Mouse (Mus musculus) MEL (cell line): ENCODE data around the gene Upp2. TPM values are rescaled to one million over a fixed set of nuclear protein-coding genes. Genes with fewer than 3 reads are reported as not detected.

Experiments used
- DNase-seq: peaks from one replicate; pipeline ENCODE4 v3.0.0; 2011; ENCODE audit warnings: low read depth, low spot score
- H3K27ac ChIP-seq: 2 replicates; pipeline ENCODE4 v1.5.1; 2012; ENCODE audit warnings: low read depth, mild to moderate bottlenecking, control low read depth, low read length, moderate library complexity; ENCODE audit not compliant: control insufficient read depth
- H3K27me3 ChIP-seq, 2 experiments: fragments of 150-350 bp in 1 of 2; sonication (generic) in 1 of 2; 2 replicates each; pipeline ENCODE4 v1.6.1; 2012; ENCODE audit warnings: low read length in 2 of 2, mild to moderate bottlenecking in 2 of 2, improper control_type of control experiment in 1 of 2, moderate library complexity in 1 of 2; ENCODE audit not compliant: insufficient read depth in 2 of 2, control insufficient read depth in 1 of 2
- H3K36me3 ChIP-seq, 2 experiments: 2 replicates each; pipeline ENCODE4 v1.6.1; 2012 to 2014; ENCODE audit warnings: low read length in 2 of 2, improper control_type of control experiment in 1 of 2, inconsistent platforms in 1 of 2, mild to moderate bottlenecking in 1 of 2; ENCODE audit not compliant: insufficient read depth in 2 of 2, control insufficient read depth in 1 of 2
- H3K4me1 ChIP-seq, 2 experiments: fragments of 150-350 bp in 1 of 2; sonication (generic) in 1 of 2; 2 replicates each; pipeline ENCODE4 v1.6.1; 2012; ENCODE audit warnings: low read length in 2 of 2, improper control_type of control experiment in 1 of 2, mild to moderate bottlenecking in 1 of 2; ENCODE audit not compliant: insufficient read depth in 2 of 2, control insufficient read depth in 1 of 2
- H3K4me3 ChIP-seq, 2 experiments: fragments of 150-350 bp in 1 of 2; sonication (generic) in 1 of 2; 2 replicates each; pipeline ENCODE4 v1.5.1; 2012; ENCODE audit warnings: low read depth in 2 of 2, low read length in 2 of 2, mild to moderate bottlenecking in 2 of 2, moderate library complexity in 2 of 2, control low read depth in 1 of 2, improper control_type of control experiment in 1 of 2; ENCODE audit not compliant: control insufficient read depth in 1 of 2, insufficient read depth in 1 of 2
- H3K79me2 ChIP-seq: 2 replicates; pipeline ENCODE4 v1.6.1; 2012; ENCODE audit warnings: mild to moderate bottlenecking, low read length, moderate library complexity; ENCODE audit not compliant: control insufficient read depth, poor library complexity, insufficient read depth
- H3K9ac ChIP-seq: 2 replicates; pipeline ENCODE4 v1.6.1; 2012; ENCODE audit warnings: low read depth, mild to moderate bottlenecking, control low read depth, low read length, moderate library complexity; ENCODE audit not compliant: control insufficient read depth, poor library complexity, severe bottlenecking
- H3K9me3 ChIP-seq: fragments of 150-350 bp; sonication (generic); replicated peaks from 2 replicates; pipeline ENCODE4 v1.6.1; 2012; ENCODE audit warnings: mild to moderate bottlenecking, low read length, improper control_type of control experiment, moderate library complexity; ENCODE audit not compliant: insufficient read depth
- BHLHE40 ChIP-seq: IDR thresholded peaks from 2 replicates; pipeline ENCODE4 v1.6.1; 2012; ENCODE audit warnings: low read depth, mild to moderate bottlenecking, inconsistent platforms, low read length, improper control_type of control experiment, borderline replicate concordance
- CHD1 ChIP-seq: IDR thresholded peaks from 2 replicates; pipeline ENCODE4 v1.6.1; 2012; ENCODE audit warnings: low read depth, mild to moderate bottlenecking, inconsistent platforms, low read length, improper control_type of control experiment
- CTCF ChIP-seq, 3 experiments: IDR thresholded peaks in 2 of 3; conservative IDR thresholded peaks in 1 of 3; 2 replicates each; pipeline ENCODE4 v1.5.1; 2011 to 2012; ENCODE audit warnings: low read length in 3 of 3, low read depth in 2 of 3, mild to moderate bottlenecking in 2 of 3, improper control_type of control experiment in 1 of 3, inconsistent platforms in 1 of 3, mixed read lengths in 1 of 3, moderate library complexity in 1 of 3; ENCODE audit not compliant: control insufficient read depth in 1 of 3, insufficient read depth in 1 of 3, poor library complexity in 1 of 3, severe bottlenecking in 1 of 3
- E2F4 ChIP-seq: IDR thresholded peaks from 2 replicates; pipeline ENCODE4 v1.6.1; 2011; ENCODE audit warnings: low read depth, low read length, improper control_type of control experiment, borderline replicate concordance
- ELF1 ChIP-seq: IDR thresholded peaks from 2 replicates; pipeline ENCODE4 v1.6.1; 2014; ENCODE audit warnings: low read depth, mild to moderate bottlenecking, inconsistent platforms, low read length, improper control_type of control experiment, moderate library complexity
- GATA1 ChIP-seq: IDR thresholded peaks from 2 replicates; pipeline ENCODE4 v1.6.1; 2011; ENCODE audit warnings: low read depth, low read length, improper control_type of control experiment
- JUND ChIP-seq: IDR thresholded peaks from 2 replicates; pipeline ENCODE4 v1.6.1; 2011; ENCODE audit warnings: low read depth, mild to moderate bottlenecking, improper control_type of control experiment, low read length
- MAFK ChIP-seq: IDR thresholded peaks from 2 replicates; pipeline ENCODE4 v1.6.1; 2011; ENCODE audit warnings: low read depth, mild to moderate bottlenecking, low read length, improper control_type of control experiment, borderline replicate concordance
- MXI1 ChIP-seq: IDR thresholded peaks from 2 replicates; pipeline ENCODE4 v1.6.1; 2011; ENCODE audit warnings: mild to moderate bottlenecking, low read depth, low read length, improper control_type of control experiment
- MYC ChIP-seq: IDR thresholded peaks from 2 replicates; pipeline ENCODE4 v1.6.1; 2011; ENCODE audit warnings: low read depth, mild to moderate bottlenecking, low read length, improper control_type of control experiment, moderate library complexity
- NRF1 ChIP-seq: IDR thresholded peaks from 2 replicates; pipeline ENCODE4 v1.6.1; 2014; ENCODE audit warnings: low read depth, mild to moderate bottlenecking, inconsistent platforms, low read length, improper control_type of control experiment, moderate library complexity; ENCODE audit not compliant: poor library complexity, insufficient read depth, severe bottlenecking
- POLR2A ChIP-seq, 2 experiments: IDR thresholded peaks; 2 replicates each; pipeline ENCODE4 v1.6.1; 2011 to 2012; ENCODE audit warnings: low read length in 2 of 2, mild to moderate bottlenecking in 2 of 2, control low read depth in 1 of 2, improper control_type of control experiment in 1 of 2, low read depth in 1 of 2, moderate library complexity in 1 of 2; ENCODE audit not compliant: control insufficient read depth in 1 of 2, insufficient read depth in 1 of 2, poor library complexity in 1 of 2
- POLR2AphosphoS5 ChIP-seq: IDR thresholded peaks from 2 replicates; pipeline ENCODE4 v1.6.1; 2012; ENCODE audit warnings: low read depth, borderline replicate concordance, mild to moderate bottlenecking, inconsistent platforms, low read length, moderate library complexity, mixed read lengths
- RAD21 ChIP-seq: IDR thresholded peaks from 2 replicates; pipeline ENCODE4 v1.6.1; 2011; ENCODE audit warnings: mild to moderate bottlenecking, low read depth, low read length, improper control_type of control experiment
- RCOR1 ChIP-seq: IDR thresholded peaks from 2 replicates; pipeline ENCODE4 v1.6.1; 2012; ENCODE audit warnings: low read depth, mild to moderate bottlenecking, inconsistent platforms, low read length, improper control_type of control experiment
- SIN3A ChIP-seq: IDR thresholded peaks from 2 replicates; pipeline ENCODE4 v1.6.1; 2012; ENCODE audit warnings: low read length, improper control_type of control experiment, inconsistent platforms
- TAL1 ChIP-seq: IDR thresholded peaks from 2 replicates; pipeline ENCODE4 v1.6.1; 2012; ENCODE audit warnings: mild to moderate bottlenecking, inconsistent platforms, low read length, moderate library complexity, mixed read lengths
- USF1 ChIP-seq: IDR thresholded peaks from 2 replicates; pipeline ENCODE4 v1.6.1; 2014; ENCODE audit warnings: low read depth, mild to moderate bottlenecking, inconsistent platforms, low read length, improper control_type of control experiment, moderate library complexity
- USF2 ChIP-seq, 2 experiments: IDR thresholded peaks; 2 replicates each; pipeline ENCODE4 v1.6.1; 2011 to 2012; ENCODE audit warnings: improper control_type of control experiment in 2 of 2, low read length in 2 of 2, borderline replicate concordance in 1 of 2, inconsistent platforms in 1 of 2, low read depth in 1 of 2, mild to moderate bottlenecking in 1 of 2; ENCODE audit not compliant: insufficient read depth in 1 of 2
- ZC3H11A ChIP-seq: IDR thresholded peaks from 2 replicates; pipeline ENCODE4 v1.6.1; 2012; ENCODE audit warnings: low read depth, mild to moderate bottlenecking, inconsistent platforms, low read length, improper control_type of control experiment
- ZMIZ1 ChIP-seq: IDR thresholded peaks from 2 replicates; pipeline ENCODE4 v1.6.1; 2012; ENCODE audit warnings: low read depth, mild to moderate bottlenecking, inconsistent platforms, low read length, improper control_type of control experiment, moderate library complexity
- polyA plus RNA-seq, 2 experiments: library from polyadenylated mRNA; stranded (reverse) in 1 of 2; unstranded in 1 of 2; fragments of >175 nt in 1 of 2; fragments of >200 nt in 1 of 2; gene quantifications; 2 replicates each; pipeline versions ENCODE4 v1.2.1 to v1.2.4; 2012; ENCODE audit warnings: low replicate concordance in 2 of 2, low read depth in 1 of 2; ENCODE audit not compliant: insufficient read length in 2 of 2, insufficient read depth in 1 of 2, missing spikeins in 1 of 2
- total RNA-seq: library from RNA; depleted of rRNA; stranded (reverse); fragments of 300-350 nt; gene quantifications from 2 replicates; pipeline ENCODE4 v1.2.3, GENCODE M21; 2012

The Upp2 gene
- total and polyA plus RNA-seq, 3 experiments, result not detected

DNA sequence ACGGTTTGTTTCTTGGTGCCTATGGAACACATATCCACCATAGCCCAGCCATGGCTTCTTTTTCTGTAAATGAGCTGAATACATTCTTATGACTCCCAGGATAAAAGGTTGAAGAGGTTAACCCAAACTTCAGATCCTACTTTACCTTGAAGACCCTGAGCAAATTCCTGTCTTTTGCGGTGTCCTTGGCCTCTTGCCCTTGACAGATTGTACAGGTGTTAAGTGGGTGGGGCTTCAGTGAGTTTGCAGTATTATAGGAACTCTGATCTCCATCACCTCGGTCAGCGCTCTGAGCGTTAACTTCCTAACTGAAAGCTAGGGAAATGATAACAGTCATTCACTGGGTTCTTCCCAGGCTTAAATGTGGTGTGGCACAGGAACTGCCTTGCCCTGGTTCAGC lies 181.2 kb downstream of the Upp2 start:
- no peak for DNase-seq
- H3K4me3 ChIP-seq, result no peak overlapping the region
- no peaks in the 10 kb centered on the region for H3K79me2 ChIP-seq
- H3K36me3 ChIP-seq, result no peaks in the 10 kb centered on the region
- H3K27ac ChIP-seq, result no peak overlapping the region
- TF ChIP-seq BHLHE40 (no peak), TAL1 (no peak), POLR2A (IDR thresholded peaks at IDR 0.05; ENCODE audit: control insufficient read depth in 1 of 2, insufficient read depth in 1 of 2, low read depth in 1 of 2, low read length in 2 of 2, poor library complexity in 1 of 2) (no peak), POLR2AphosphoS5 (no peak), RCOR1 (no peak), JUND (no peak), GATA1 (no peak), NRF1 (no peak), E2F4 (no peak), MYC (no peak), ELF1 (no peak), ZMIZ1 (no peak), ZC3H11A (no peak)
- no peaks in the 10 kb centered on the region for H3K4me1 ChIP-seq
- H3K9me3 ChIP-seq, result no peaks in the 10 kb centered on the region
- H3K27me3 ChIP-seq, result no peaks in the 10 kb centered on the region
- no peak overlapping the region for H3K9ac ChIP-seq

DNA sequence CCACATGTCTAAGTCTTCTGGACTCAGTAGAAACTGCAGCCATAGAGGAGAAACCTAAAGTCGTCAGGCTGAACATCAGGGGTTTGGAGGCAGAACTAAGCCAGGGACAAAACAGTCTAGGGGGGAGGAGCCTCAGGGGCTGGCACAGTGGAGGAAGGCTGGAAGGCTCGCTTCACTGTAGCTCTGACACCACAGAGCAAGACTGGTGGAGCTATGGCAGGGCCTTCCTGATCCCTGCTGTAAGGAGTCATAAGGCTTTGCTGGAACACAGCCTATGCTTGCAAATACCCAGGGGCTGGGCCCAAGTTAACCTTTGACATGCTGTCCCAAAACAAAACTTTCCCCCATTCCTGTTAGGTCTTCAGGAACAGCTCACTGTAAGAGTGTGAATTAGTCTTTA lies 185.8 kb downstream of the Upp2 start:
- TF ChIP-seq SIN3A (no peak), MXI1 (no peak), USF2 (IDR thresholded peaks at IDR 0.05; ENCODE audit: borderline replicate concordance in 1 of 2, insufficient read depth in 1 of 2, low read depth in 1 of 2, low read length in 2 of 2) (no peak), POLR2A (IDR thresholded peaks at IDR 0.05; ENCODE audit: control insufficient read depth in 1 of 2, insufficient read depth in 1 of 2, low read depth in 1 of 2, low read length in 2 of 2, poor library complexity in 1 of 2) (no peak), RAD21 (no peak), CTCF (IDR thresholded peaks at IDR 0.05 in 2 of 3, conservative IDR thresholded peaks at IDR 0.05 in 1 of 3; ENCODE audit: control insufficient read depth in 1 of 3, insufficient read depth in 1 of 3, low read depth in 2 of 3, low read length in 3 of 3, poor library complexity in 1 of 3, severe bottlenecking in 1 of 3) (no peak), CHD1 (no peak), USF1 (no peak), MAFK (no peak)
- H3K36me3 ChIP-seq, result no peaks in the 10 kb centered on the region
- DNase-seq, result no peak

More for the DNA sequence above, 185.8 kb downstream of the Upp2 start:
- no peaks in the 10 kb centered on the region for H3K4me1 ChIP-seq
- H3K79me2 ChIP-seq, result no peaks in the 10 kb centered on the region
- H3K27me3 ChIP-seq, result no peaks in the 10 kb centered on the region
- H3K4me3 ChIP-seq, result no peak overlapping the region
- H3K27ac ChIP-seq, result no peak overlapping the region
- H3K9ac ChIP-seq, result no peak overlapping the region
- no peaks in the 10 kb centered on the region for H3K9me3 ChIP-seq
